Mouse (Mus musculus): ENCODE data around the gene Tap2. TPM values are rescaled to one million over a fixed set of nuclear protein-coding genes. Genes with fewer than 3 reads are reported as not detected.

The Tap2 gene
- polyA plus RNA-seq, 2 experiments: 2.4 to 2.9 TPM

DNA sequence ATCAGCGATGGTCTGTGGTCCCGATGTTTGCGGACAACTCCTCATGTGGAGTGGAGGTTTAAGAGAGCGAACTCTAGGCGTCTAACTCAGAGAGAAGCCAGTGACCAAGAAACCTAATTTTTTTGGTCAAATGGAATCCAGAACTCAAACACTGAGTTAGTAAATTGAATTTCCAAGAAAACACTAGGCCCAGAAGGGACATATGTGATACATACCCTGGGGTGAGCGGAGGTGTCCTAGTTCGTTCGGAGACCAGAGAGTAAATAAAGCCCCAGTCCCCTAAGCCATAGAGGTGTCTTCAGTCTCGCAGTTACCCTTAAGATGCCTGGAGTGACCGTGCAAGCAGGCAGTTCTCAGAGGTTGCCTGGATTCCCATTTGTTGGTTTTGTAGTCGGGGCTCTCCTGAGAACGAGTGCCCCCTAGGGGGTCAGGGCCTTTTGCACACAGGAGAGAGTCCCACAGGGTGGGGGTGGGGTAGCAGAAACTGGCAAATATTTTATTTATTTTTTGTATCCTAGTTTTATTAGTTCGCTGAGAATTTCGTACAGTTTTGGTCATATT lies 60.6 kb downstream of the Tap2 start:
- no peak overlapping the region for H3K9ac ChIP-seq (ENCODE audit: low read depth, low read length, severe bottlenecking)
- ATAC-seq (ENCODE audit: low FRiP score, low read depth) (no peak), DNase-seq (ENCODE audit: low spot score) (peak; percentile 7)
- H3K36me3 ChIP-seq (ENCODE audit: control insufficient read depth, insufficient read depth, low read length): no peaks in the 10 kb centered on the region
- H3K27ac ChIP-seq (replicated peaks; ENCODE audit: low read depth, low read length): no peak overlapping the region
- no peak for TF ChIP-seq POLR2A (IDR thresholded peaks at IDR 0.05; ENCODE audit: borderline replicate concordance, extremely low read depth, insufficient read depth, insufficient read length)
- peak overlapping the region; percentile 94 for H3K4me2 ChIP-seq (replicated peaks; ENCODE audit: low read depth, low read length, severe bottlenecking)
- H3K9me3 ChIP-seq (ENCODE audit: control insufficient read depth, low read length): no peaks in the 10 kb centered on the region
- peaks cover 27% of the 10 kb centered on the region for H3K27me3 ChIP-seq (ENCODE audit: control insufficient read depth, insufficient read depth, low read length)
- H3K4me3 ChIP-seq (replicated peaks; ENCODE audit: low read length): peak overlapping the region; percentile 46
- 5% methylated on average over 14 of the region's 14 CpGs for WGBS
- H3K4me1 ChIP-seq (ENCODE audit: control insufficient read depth, insufficient read depth, low read length): 0 out of 2 replicates have a peak, but pooled peaks cover 3% of the 10 kb centered on the region

- no peak for TF ChIP-seq POLR2A (IDR thresholded peaks at IDR 0.05; ENCODE audit: borderline replicate concordance, extremely low read depth, insufficient read depth, insufficient read length)
- Histone ChIP-seq H3K4me2 (replicated peaks; ENCODE audit: low read depth, low read length, severe bottlenecking) (peak overlapping the region; percentile 94), H3K9ac (ENCODE audit: low read depth, low read length, severe bottlenecking) (peak overlapping the region; percentile 44), H3K27ac (replicated peaks; ENCODE audit: low read depth, low read length) (no peak overlapping the region), H3K4me3 (replicated peaks; ENCODE audit: low read length) (peak overlapping the region; percentile 46), H3K36me3 (ENCODE audit: control insufficient read depth, insufficient read depth, low read length) (no peaks in the 10 kb centered on the region), H3K4me1 (ENCODE audit: control insufficient read depth, insufficient read depth, low read length) (0 out of 2 replicates have a peak, but pooled peaks cover 3% of the 10 kb centered on the region), H3K27me3 (ENCODE audit: control insufficient read depth, insufficient read depth, low read length) (peaks cover 27% of the 10 kb centered on the region), H3K9me3 (ENCODE audit: control insufficient read depth, low read length) (no peaks in the 10 kb centered on the region)
- DNase-seq (ENCODE audit: low spot score) (no peak), ATAC-seq (ENCODE audit: low FRiP score, low read depth) (no peak)
- 2% methylated on average over 89 of the region's 93 CpGs for WGBS
Measured at GRCm38 (mm10) chr17:34264452-34265351, 61.4 kb downstream of the Tap2 start.

Other genes starting within 250 kb of the Tap2 start
- 48.8 and 62.7 TPM in 2 replicates for gene Vps52, start 247.7 kb upstream of the Tap2 start, polyA plus RNA-seq (2012; rRNA removed)
- gene Vps52, start 247.7 kb upstream of the Tap2 start, polyA plus RNA-seq (2014; fragmentation: Nextera tagmentation; extraction: Ambion mirVana): 38.6 and 43.4 TPM in 2 replicates
- gene Rps18, start 247.5 kb upstream of the Tap2 start, polyA plus RNA-seq (2012; rRNA removed): 1,284 and 1,402 TPM in 2 replicates
- 2,129 and 2,245 TPM in 2 replicates for gene Rps18, start 247.5 kb upstream of the Tap2 start, polyA plus RNA-seq (2014; fragmentation: Nextera tagmentation; extraction: Ambion mirVana)
- 27.0 and 31.5 TPM in 2 replicates for gene H2-K1, start 203.2 kb upstream of the Tap2 start, polyA plus RNA-seq (2012; rRNA removed)
- gene H2-K1, start 203.2 kb upstream of the Tap2 start, polyA plus RNA-seq (2014; fragmentation: Nextera tagmentation; extraction: Ambion mirVana): 17.7 and 25.5 TPM in 2 replicates
- 54.0 and 81.7 TPM in 2 replicates for gene Ring1, start 178.8 kb upstream of the Tap2 start, polyA plus RNA-seq (2012; rRNA removed)
- 7.0 and 8.4 TPM in 2 replicates for gene Ring1, start 178.8 kb upstream of the Tap2 start, polyA plus RNA-seq (2014; fragmentation: Nextera tagmentation; extraction: Ambion mirVana)
- 104 and 109 TPM in 2 replicates for gene H2-Ke6, start 175.5 kb upstream of the Tap2 start, polyA plus RNA-seq (2012; rRNA removed)
- 46.4 and 48.1 TPM in 2 replicates for gene H2-Ke6, start 175.5 kb upstream of the Tap2 start, polyA plus RNA-seq (2014; fragmentation: Nextera tagmentation; extraction: Ambion mirVana)
- 197 and 283 TPM in 2 replicates for gene Slc39a7, start 171.8 kb upstream of the Tap2 start, polyA plus RNA-seq (2012; rRNA removed)
- 132 and 133 TPM in 2 replicates for gene Slc39a7, start 171.8 kb upstream of the Tap2 start, polyA plus RNA-seq (2014; fragmentation: Nextera tagmentation; extraction: Ambion mirVana)
- 83.2 and 98.9 TPM in 2 replicates for gene Rxrb, start 171.7 kb upstream of the Tap2 start, polyA plus RNA-seq (2012; rRNA removed)
- gene Rxrb, start 171.7 kb upstream of the Tap2 start, polyA plus RNA-seq (2014; fragmentation: Nextera tagmentation; extraction: Ambion mirVana): 29.2 and 33.6 TPM in 2 replicates
- gene Col11a2, start 164.1 kb upstream of the Tap2 start, polyA plus RNA-seq (2012; rRNA removed): 201 and 242 TPM in 2 replicates
- gene Col11a2, start 164.1 kb upstream of the Tap2 start, polyA plus RNA-seq (2014; fragmentation: Nextera tagmentation; extraction: Ambion mirVana): 71.6 and 72.1 TPM in 2 replicates
- 1.0 and 1.7 TPM in 2 replicates for gene H2-Oa, start 111.2 kb upstream of the Tap2 start, polyA plus RNA-seq (2012; rRNA removed)
- gene H2-Oa, start 111.2 kb upstream of the Tap2 start, polyA plus RNA-seq (2014; fragmentation: Nextera tagmentation; extraction: Ambion mirVana): 0.70 and 0.85 TPM in 2 replicates
- 13.1 and 20.2 TPM in 2 replicates for gene H2-DMa, start 84.0 kb upstream of the Tap2 start, polyA plus RNA-seq (2012; rRNA removed)
- gene H2-DMa, start 84.0 kb upstream of the Tap2 start, polyA plus RNA-seq (2014; fragmentation: Nextera tagmentation; extraction: Ambion mirVana): 16.8 and 19.0 TPM in 2 replicates
- 197 and 217 TPM in 2 replicates for gene Brd2, start 80.9 kb upstream of the Tap2 start, polyA plus RNA-seq (2012; rRNA removed)
- 121 and 141 TPM in 2 replicates for gene Brd2, start 80.9 kb upstream of the Tap2 start, polyA plus RNA-seq (2014; fragmentation: Nextera tagmentation; extraction: Ambion mirVana)
- 0.31 and 0.54 TPM in 2 replicates for gene H2-DMb2, start 60.2 kb upstream of the Tap2 start, polyA plus RNA-seq (2012; rRNA removed)
- 0.23 and 0.36 TPM in 2 replicates for gene H2-DMb2, start 60.2 kb upstream of the Tap2 start, polyA plus RNA-seq (2014; fragmentation: Nextera tagmentation; extraction: Ambion mirVana)
- gene H2-DMb1, start 50.5 kb upstream of the Tap2 start, polyA plus RNA-seq (2012; rRNA removed): 4.2 and 6.9 TPM in 2 replicates
- gene H2-DMb1, start 50.5 kb upstream of the Tap2 start, polyA plus RNA-seq (2014; fragmentation: Nextera tagmentation; extraction: Ambion mirVana): 2.4 and 2.7 TPM in 2 replicates
- 11.0 and 12.1 TPM in 2 replicates for gene Tap1, start 16.0 kb upstream of the Tap2 start, polyA plus RNA-seq (2012; rRNA removed)
- 11.2 and 14.2 TPM in 2 replicates for gene Tap1, start 16.0 kb upstream of the Tap2 start, polyA plus RNA-seq (2014; fragmentation: Nextera tagmentation; extraction: Ambion mirVana)
- 2.2 and 3.7 TPM in 2 replicates for gene Psmb9, start 15.8 kb upstream of the Tap2 start, polyA plus RNA-seq (2012; rRNA removed)
- 3.4 and 3.9 TPM in 2 replicates for gene Psmb9, start 15.8 kb upstream of the Tap2 start, polyA plus RNA-seq (2014; fragmentation: Nextera tagmentation; extraction: Ambion mirVana)
- gene Psmb8, start 5.8 kb upstream of the Tap2 start, polyA plus RNA-seq (2012; rRNA removed): 6.8 and 7.3 TPM in 2 replicates
- 9.2 and 9.4 TPM in 2 replicates for gene Psmb8, start 5.8 kb upstream of the Tap2 start, polyA plus RNA-seq (2014; fragmentation: Nextera tagmentation; extraction: Ambion mirVana)
- gene H2-Ob, start 35.4 kb downstream of the Tap2 start, polyA plus RNA-seq (2012; rRNA removed): 0.06 and 0.23 TPM in 2 replicates
- gene H2-Ob, start 35.4 kb downstream of the Tap2 start, polyA plus RNA-seq (2014; fragmentation: Nextera tagmentation; extraction: Ambion mirVana): 0.11 TPM in 1 of 2 replicates, not detected in the other
- 4.8 and 5.6 TPM in 2 replicates for gene H2-Ab1, start 54.2 kb downstream of the Tap2 start, polyA plus RNA-seq (2012; rRNA removed)
- gene H2-Ab1, start 54.2 kb downstream of the Tap2 start, polyA plus RNA-seq (2014; fragmentation: Nextera tagmentation; extraction: Ambion mirVana): 7.6 and 8.0 TPM in 2 replicates
- gene H2-Aa, start 84.3 kb downstream of the Tap2 start, polyA plus RNA-seq (2012; rRNA removed): 2.0 and 2.9 TPM in 2 replicates
- gene H2-Aa, start 84.3 kb downstream of the Tap2 start, polyA plus RNA-seq (2014; fragmentation: Nextera tagmentation; extraction: Ambion mirVana): 4.1 and 4.5 TPM in 2 replicates
- 1.6 and 2.4 TPM in 2 replicates for gene H2-Eb1, start 102.3 kb downstream of the Tap2 start, polyA plus RNA-seq (2012; rRNA removed)
- 3.4 and 4.6 TPM in 2 replicates for gene H2-Eb1, start 102.3 kb downstream of the Tap2 start, polyA plus RNA-seq (2014; fragmentation: Nextera tagmentation; extraction: Ambion mirVana)
- gene H2-Eb2, start 122.1 kb downstream of the Tap2 start, polyA plus RNA-seq (2012; rRNA removed): not detected in 2 replicates
- gene H2-Eb2, start 122.1 kb downstream of the Tap2 start, polyA plus RNA-seq (2014; fragmentation: Nextera tagmentation; extraction: Ambion mirVana): not detected in 2 replicates
- gene Btnl2, start 151.3 kb downstream of the Tap2 start, polyA plus RNA-seq (2012; rRNA removed): 0.14 TPM in 2 replicates
- gene Btnl2, start 151.3 kb downstream of the Tap2 start, polyA plus RNA-seq (2014; fragmentation: Nextera tagmentation; extraction: Ambion mirVana): 0.07 and 0.11 TPM in 2 replicates
- not detected in 2 replicates for gene Btnl1, start 173.6 kb downstream of the Tap2 start, polyA plus RNA-seq (2012; rRNA removed)
- gene Btnl1, start 173.6 kb downstream of the Tap2 start, polyA plus RNA-seq (2014; fragmentation: Nextera tagmentation; extraction: Ambion mirVana): not detected in 2 replicates
- gene BC051142, start 195.3 kb downstream of the Tap2 start, polyA plus RNA-seq (2012; rRNA removed): 1.4 and 1.5 TPM in 2 replicates
- gene BC051142, start 195.3 kb downstream of the Tap2 start, polyA plus RNA-seq (2014; fragmentation: Nextera tagmentation; extraction: Ambion mirVana): 0.19 and 0.85 TPM in 2 replicates

Measured in limb, embryonic 14.5 days (tissue).